Mouse (Mus musculus) thymus, postnatal 14 days (tissue): ENCODE results near the gene Igfbp6.

Experiments
- DNase-seq: peaks from one replicate; pipeline ENCODE4 v3.0.0; 2021

The Igfbp6 gene

GRCm38 (mm10) chr15:102144274-102144711 lies at the start of gene Igfbp6:
TSS of gene Igfbp6 (plus strand) at chr15:102144362.
- DNase-seq: no peak

- DNase-seq: no peak
Observed at GRCm38 (mm10) chr15:102094988-102095387, 49.2 kb upstream of the Igfbp6 start.

DNA sequence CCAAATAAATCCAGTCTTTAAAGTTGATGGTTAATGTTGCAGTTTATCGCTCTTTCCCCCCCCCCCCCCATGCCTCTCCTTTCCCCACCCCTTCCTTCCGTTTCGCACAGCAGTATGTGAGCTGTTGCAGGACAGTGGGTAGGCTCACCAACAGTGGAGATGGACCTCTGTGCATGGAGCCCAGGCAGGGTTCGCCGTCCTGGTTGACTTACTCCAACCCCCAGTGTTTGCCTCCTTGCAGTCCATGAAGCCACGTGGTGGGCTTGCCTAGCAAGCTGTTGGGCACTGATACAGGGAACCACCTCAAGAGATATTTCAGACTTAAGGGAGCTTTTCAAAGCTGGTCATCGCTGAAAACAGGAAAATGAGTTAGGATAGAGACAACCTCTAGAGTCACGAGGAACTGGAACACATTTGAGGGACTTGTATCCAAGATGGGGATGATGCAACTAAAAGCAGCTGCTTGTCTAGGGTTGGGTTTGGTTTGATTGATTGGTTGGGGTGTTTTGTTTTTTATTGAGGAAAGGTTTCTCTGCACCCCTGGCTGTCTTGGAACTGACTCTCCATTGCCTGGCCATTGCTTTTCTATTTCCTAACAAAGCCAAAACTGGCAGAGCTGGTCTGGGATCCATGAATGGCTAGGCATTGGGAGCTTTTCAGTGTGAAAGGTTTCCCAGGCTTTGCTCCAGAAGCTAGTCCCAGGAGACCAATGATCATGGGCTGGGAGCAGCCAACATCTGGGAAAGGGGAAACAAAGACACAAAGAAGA lies 46.8 kb upstream of the Igfbp6 start:
- DNase-seq: no peak

- DNase-seq: no peak
Observed at GRCm38 (mm10) chr15:102097991-102098555, 46.1 kb upstream of the Igfbp6 start.

- DNase-seq: no peak
Observed at GRCm38 (mm10) chr15:102099260-102099659, 44.9 kb upstream of the Igfbp6 start.

DNA sequence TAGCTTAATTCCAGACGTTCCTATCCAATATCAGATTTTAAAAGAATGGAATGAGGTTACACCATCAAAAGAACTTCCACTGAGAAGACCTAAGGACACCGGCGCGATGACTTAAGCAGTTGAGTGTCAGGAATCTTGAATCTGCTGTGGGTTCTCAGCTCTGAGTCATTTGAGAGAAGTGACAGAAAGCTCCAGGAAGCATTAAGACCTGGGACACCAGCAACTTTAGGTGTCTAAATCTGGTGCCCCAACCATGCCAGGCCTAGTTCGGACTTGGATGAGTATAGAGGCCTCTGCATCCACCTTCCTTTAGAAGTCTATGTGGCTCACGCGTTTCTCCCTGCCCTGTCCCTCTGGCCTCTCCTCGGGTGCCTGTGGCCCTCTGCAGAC lies 44.4 kb upstream of the Igfbp6 start:
- no peak for DNase-seq

GRCm38 (mm10) chr15:102100161-102100981 lies 43.8 kb upstream of the Igfbp6 start, which contains the start of gene Tns2:
TSS of gene Tns2 (plus strand) at chr15:102100413.
- DNase-seq: peak; percentile 80

- DNase-seq: no peak
Observed at GRCm38 (mm10) chr15:102100996-102101671, 43.0 kb upstream of the Igfbp6 start.

GRCm38 (mm10) chr15:102101672-102102541 lies 42.3 kb upstream of the Igfbp6 start:
- DNase-seq: no peak

GRCm38 (mm10) chr15:102102548-102103121 lies 41.5 kb upstream of the Igfbp6 start:
- no peak for DNase-seq

GRCm38 (mm10) chr15:102103371-102103946 lies 40.7 kb upstream of the Igfbp6 start:
- DNase-seq: no peak

GRCm38 (mm10) chr15:102103947-102104555 lies 40.1 kb upstream of the Igfbp6 start:
- no peak for DNase-seq

DNA sequence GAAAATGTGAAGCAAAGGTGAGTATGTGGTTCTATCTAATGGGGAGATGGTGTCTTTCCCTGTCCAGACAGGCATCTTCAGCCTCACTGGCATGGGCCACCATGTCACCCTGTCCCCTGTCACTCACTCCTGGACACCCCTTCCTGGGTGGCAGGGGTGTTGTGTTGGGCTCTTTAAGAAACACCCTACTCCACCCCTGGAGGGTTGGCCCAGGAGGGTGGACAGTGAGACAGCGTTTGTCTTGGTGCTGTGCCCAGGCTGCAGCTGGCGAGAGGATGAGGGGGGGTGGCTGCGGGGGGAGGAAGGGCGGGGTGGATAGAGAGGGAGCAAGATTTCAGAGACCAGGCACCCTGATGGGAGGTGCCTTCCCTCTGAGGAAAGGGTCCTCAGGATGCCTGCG lies 38.8 kb upstream of the Igfbp6 start:
- DNase-seq: no peak

DNA sequence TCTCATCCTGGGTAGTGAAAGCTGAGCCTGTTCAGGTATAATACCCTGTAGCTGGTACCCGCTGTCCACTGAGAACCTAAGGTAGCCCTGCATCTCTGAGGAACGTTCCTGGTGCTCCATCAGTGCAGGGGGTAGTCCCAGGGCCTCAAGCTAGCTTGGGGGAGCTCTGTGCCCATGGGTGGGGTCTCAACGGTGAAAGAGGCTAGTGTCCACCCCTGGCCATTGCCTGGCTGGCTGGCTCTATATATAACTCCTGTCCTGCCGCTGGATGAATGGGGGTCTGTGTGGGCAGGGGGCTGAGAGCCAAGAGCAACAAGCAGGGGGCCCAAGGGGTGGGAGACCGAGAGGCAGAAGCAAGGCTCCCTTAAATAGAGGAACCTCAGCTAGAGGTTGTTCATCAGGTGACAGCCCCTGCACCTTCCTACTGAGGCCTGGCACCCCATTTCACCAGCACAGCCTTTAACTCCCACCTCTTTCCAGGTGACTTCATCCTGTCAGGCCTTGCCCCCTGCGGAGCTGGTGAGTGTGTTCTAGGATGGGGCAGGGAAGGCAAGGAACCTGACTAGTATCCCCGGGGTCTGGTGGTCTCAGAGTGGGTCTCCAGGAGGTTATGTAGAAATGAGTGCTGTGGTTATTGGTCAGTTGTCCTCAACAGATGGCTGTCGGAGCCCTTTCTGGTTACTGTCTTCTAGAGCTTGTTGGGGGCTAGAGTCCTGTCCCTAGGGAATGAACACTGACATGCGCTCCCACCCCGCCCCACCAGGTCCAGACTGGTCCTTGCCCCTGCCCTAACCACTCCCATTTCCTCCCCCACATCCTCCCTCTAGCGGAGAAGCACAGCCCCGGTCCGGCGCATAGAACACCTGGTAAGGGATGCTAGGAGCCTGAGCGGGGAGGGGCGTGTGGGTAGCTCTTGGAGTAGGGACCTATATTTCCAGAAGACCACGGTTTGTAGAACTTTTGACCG lies 38.1 kb upstream of the Igfbp6 start:
- DNase-seq: peak; percentile 72

DNA sequence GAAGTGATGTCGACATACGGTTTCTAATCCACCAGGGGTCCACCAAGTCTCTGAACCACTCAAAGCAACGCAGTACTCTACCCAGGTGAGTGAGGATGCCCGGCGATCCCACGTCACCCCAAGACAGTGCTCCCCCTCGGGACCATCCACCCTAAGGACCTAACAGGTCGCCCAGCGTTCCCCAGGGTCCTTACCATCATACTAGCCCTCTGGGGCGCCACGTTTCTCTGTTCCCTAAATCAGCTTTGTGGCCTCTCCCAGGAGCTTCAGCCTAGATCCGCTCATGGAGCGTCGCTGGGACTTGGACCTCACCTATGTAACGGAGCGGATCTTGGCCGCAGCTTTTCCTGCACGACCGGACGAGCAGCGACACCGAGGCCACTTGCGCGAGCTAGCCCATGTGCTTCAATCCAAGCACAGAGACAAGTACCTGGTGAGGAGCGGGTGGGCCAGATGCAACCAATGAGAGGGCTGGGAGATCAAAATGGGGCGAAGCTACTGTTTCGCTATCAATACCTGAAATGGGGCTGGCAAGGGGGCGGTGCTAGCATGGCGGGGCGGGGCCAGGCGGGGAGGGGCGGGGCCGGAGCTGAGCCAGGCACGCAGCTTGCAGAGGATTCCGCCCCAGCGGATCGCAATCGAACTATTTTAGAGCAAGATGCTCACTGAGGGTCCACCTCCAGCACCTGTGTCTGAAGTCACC lies 37.3 kb upstream of the Igfbp6 start:
- no peak for DNase-seq

- DNase-seq: peak; percentile 77
Observed at GRCm38 (mm10) chr15:102107689-102108573, 36.2 kb upstream of the Igfbp6 start.

DNA sequence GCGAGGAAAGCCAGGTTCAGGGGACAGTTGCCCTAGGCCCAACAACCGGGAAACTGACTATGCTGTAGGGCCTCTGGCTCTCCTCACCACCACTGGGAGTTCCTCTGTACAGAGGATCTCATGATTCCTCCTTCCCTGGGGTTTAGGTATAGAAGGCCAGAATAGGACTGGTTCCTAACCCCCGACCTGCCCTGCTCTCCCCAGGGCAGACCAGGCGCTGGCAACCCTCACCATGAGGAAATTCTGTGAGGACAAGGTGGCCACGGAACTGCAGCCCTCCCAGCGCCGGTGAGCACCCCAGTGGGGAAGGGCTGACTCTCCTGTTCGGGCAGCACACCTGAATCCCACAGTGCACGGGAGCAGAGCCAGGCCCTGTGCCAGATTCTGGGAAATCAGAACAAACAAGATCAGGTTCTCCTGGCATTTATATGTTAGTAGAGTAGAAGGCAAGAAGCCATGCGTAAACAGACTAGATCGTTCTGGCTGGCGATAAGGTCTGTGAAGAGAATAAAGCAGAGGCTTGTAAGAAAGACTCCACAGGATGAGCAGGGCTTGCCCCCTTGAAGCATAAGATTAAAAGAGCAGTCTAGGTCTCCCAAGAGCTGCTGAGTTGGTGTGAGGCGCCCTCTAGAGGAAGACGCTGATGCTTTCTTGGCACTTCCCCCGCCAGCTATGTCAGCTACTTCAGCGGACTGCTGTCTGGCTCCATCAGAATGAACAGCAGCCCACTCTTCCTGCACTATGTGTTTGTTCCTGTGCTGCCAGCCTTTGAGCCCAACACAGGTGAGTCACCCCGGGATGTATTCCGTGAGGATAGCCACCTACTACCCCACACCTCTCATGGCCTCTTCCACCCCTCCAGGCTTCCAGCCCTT lies 35.3 kb upstream of the Igfbp6 start:
- DNase-seq: peak; percentile 81
